Mouse (Mus musculus) CH12.LX (cell line): ENCODE data around the gene Naa35. TPM values are rescaled to one million over a fixed set of nuclear protein-coding genes. Genes with fewer than 3 reads are reported as not detected.

Source experiments
- DNase-seq: peaks from one replicate; pipeline ENCODE4 v3.0.0-alpha.2; 2013; ENCODE audit errors: extremely low read depth
- H3K27ac ChIP-seq: 2 replicates; pipeline ENCODE4 v1.5.1; 2012; ENCODE audit warnings: low read depth, mild to moderate bottlenecking, control low read depth, moderate library complexity; ENCODE audit not compliant: insufficient read depth
- H3K27me3 ChIP-seq: replicated peaks from 2 replicates; pipeline ENCODE3; 2012; ENCODE audit warnings: inconsistent platforms
- H3K36me3 ChIP-seq, 2 experiments: replicated peaks in 1 of 2; 2 replicates each; pipeline versions ENCODE3 to v1.6.1; 2012; ENCODE audit warnings: inconsistent platforms in 1 of 2, low read length in 1 of 2, mild to moderate bottlenecking in 1 of 2, mixed read lengths in 1 of 2, moderate library complexity in 1 of 2; ENCODE audit not compliant: control insufficient read depth in 1 of 2, insufficient read depth in 1 of 2
- H3K4me1 ChIP-seq, 2 experiments: 2 replicates each; pipeline ENCODE4 v1.6.1; 2012; ENCODE audit warnings: inconsistent platforms in 1 of 2, moderate library complexity in 1 of 2; ENCODE audit not compliant: insufficient read depth in 2 of 2, control insufficient read depth in 1 of 2
- H3K4me2 ChIP-seq: 2 replicates; pipeline ENCODE4 v1.6.1; 2012; ENCODE audit warnings: low read depth, mild to moderate bottlenecking, control low read depth; ENCODE audit not compliant: poor library complexity, insufficient read depth, severe bottlenecking
- H3K4me3 ChIP-seq, 3 experiments: fragments of 150-350 bp in 1 of 3; sonication (generic) in 1 of 3; replicated peaks in 1 of 3; 2 replicates each; pipeline versions ENCODE3 to v1.5.1; 2011 to 2012; ENCODE audit warnings: low read depth in 2 of 3, low read length in 2 of 3, mild to moderate bottlenecking in 2 of 3, moderate library complexity in 2 of 3, control low read depth in 1 of 3, improper control_type of control experiment in 1 of 3, inconsistent platforms in 1 of 3, mixed read lengths in 1 of 3; ENCODE audit not compliant: poor library complexity in 1 of 3
- H3K79me2 ChIP-seq: replicated peaks from 2 replicates; pipeline ENCODE4 v1.6.1; 2012; ENCODE audit warnings: mild to moderate bottlenecking, moderate library complexity; ENCODE audit not compliant: control insufficient read depth, poor library complexity, insufficient read depth, severe bottlenecking; ENCODE audit errors: extremely low read depth
- H3K9ac ChIP-seq: 2 replicates; pipeline ENCODE4 v1.6.1; 2012; ENCODE audit warnings: low read depth, mild to moderate bottlenecking, control low read depth, moderate library complexity; ENCODE audit not compliant: insufficient read depth
- H3K9me3 ChIP-seq: replicated peaks from 2 replicates; pipeline ENCODE3; 2012; ENCODE audit warnings: low read length, inconsistent platforms, mixed read lengths
- CHD1 ChIP-seq: IDR thresholded peaks from 2 replicates; pipeline ENCODE4 v1.6.1; 2012; ENCODE audit warnings: low read depth, low read length, improper control_type of control experiment, inconsistent platforms
- CHD2 ChIP-seq: IDR thresholded peaks from 2 replicates; pipeline ENCODE4 v1.6.1; 2011; ENCODE audit warnings: low read length, improper control_type of control experiment
- E2F4 ChIP-seq: IDR thresholded peaks from 2 replicates; pipeline ENCODE4 v1.6.1; 2011; ENCODE audit warnings: low read depth, low read length, improper control_type of control experiment; ENCODE audit not compliant: insufficient replicate concordance
- GABPA ChIP-seq: IDR thresholded peaks from 2 replicates; pipeline ENCODE4 v1.6.1; 2012; ENCODE audit warnings: low read depth, low read length, improper control_type of control experiment, inconsistent platforms; ENCODE audit not compliant: insufficient replicate concordance
- HCFC1 ChIP-seq: IDR thresholded peaks from 2 replicates; pipeline ENCODE4 v1.6.1; 2012; ENCODE audit warnings: low read depth, mild to moderate bottlenecking, inconsistent platforms, low read length, improper control_type of control experiment
- IRF4 ChIP-seq: IDR thresholded peaks from 2 replicates; pipeline ENCODE4 v1.6.1; 2014; ENCODE audit warnings: low read depth, mild to moderate bottlenecking, inconsistent platforms, low read length, improper control_type of control experiment
- KAT2A ChIP-seq: IDR thresholded peaks from 2 replicates; pipeline ENCODE4 v1.6.1; 2012; ENCODE audit warnings: low read length, improper control_type of control experiment, inconsistent platforms; ENCODE audit not compliant: insufficient replicate concordance
- MAFK ChIP-seq: IDR thresholded peaks from 2 replicates; pipeline ENCODE4 v1.6.1; 2011; ENCODE audit warnings: low read length, improper control_type of control experiment; ENCODE audit not compliant: insufficient replicate concordance
- MAX ChIP-seq: IDR thresholded peaks from 2 replicates; pipeline ENCODE4 v1.6.1; 2011; ENCODE audit warnings: low read length, improper control_type of control experiment
- POLR2A ChIP-seq: IDR thresholded peaks from 2 replicates; pipeline ENCODE4 v1.6.1; 2011; ENCODE audit warnings: low read depth, mild to moderate bottlenecking, improper control_type of control experiment, low read length
- POLR2AphosphoS2 ChIP-seq: IDR thresholded peaks from 2 replicates; pipeline ENCODE4 v1.6.1; 2011; ENCODE audit warnings: low read depth, low read length, improper control_type of control experiment
- RAD21 ChIP-seq: IDR thresholded peaks from 2 replicates; pipeline ENCODE4 v1.6.1; 2011; ENCODE audit warnings: low read depth, mild to moderate bottlenecking, low read length, improper control_type of control experiment, moderate library complexity
- SIN3A ChIP-seq: IDR thresholded peaks from 2 replicates; pipeline ENCODE4 v1.6.1; 2012; ENCODE audit warnings: low read length, improper control_type of control experiment, inconsistent platforms
- SMC3 ChIP-seq: IDR thresholded peaks from 2 replicates; pipeline ENCODE4 v1.6.1; 2011; ENCODE audit warnings: low read depth, low read length, improper control_type of control experiment
- TBP ChIP-seq: conservative IDR thresholded peaks from 2 replicates; pipeline ENCODE4 v1.6.1; 2011; ENCODE audit warnings: low read depth, low read length, improper control_type of control experiment
- UBTF ChIP-seq: IDR thresholded peaks from 2 replicates; pipeline ENCODE4 v1.6.1; 2012; ENCODE audit warnings: low read depth, mild to moderate bottlenecking, inconsistent platforms, low read length, improper control_type of control experiment, moderate library complexity
- USF2 ChIP-seq: conservative IDR thresholded peaks from 2 replicates; pipeline ENCODE4 v1.6.1; 2011; ENCODE audit warnings: low read depth, low read length, improper control_type of control experiment
- ZC3H11A ChIP-seq: IDR thresholded peaks from 2 replicates; pipeline ENCODE4 v1.6.1; 2012; ENCODE audit warnings: low read depth, mild to moderate bottlenecking, inconsistent platforms, low read length, improper control_type of control experiment
- dilution Hi-C: fragments of 300-500 bp; cut with MboI; formaldehyde crosslinking; loops from 2 replicates; pipeline ENCODE4 v1.14.3; 2020; ENCODE audit warnings: low sequenced_read_pairs; ENCODE audit not compliant: extremely low pct_unique_long_range_greater_than_20kb, extremely low pct_ligation_motif_present
- in situ Hi-C: fragments of 300-500 bp; cut with MboI; formaldehyde crosslinking; loops from 3 replicates; pipeline ENCODE4 v1.14.3; 2019; ENCODE audit warnings: low sequenced_read_pairs, low pct_ligation_motif_present, low pct_unique_long_range_greater_than_20kb, mixed read lengths
- polyA plus RNA-seq: library from polyadenylated mRNA; unstranded; fragments of >175 nt; gene quantifications from 2 replicates; pipeline ENCODE4 v1.2.1, GENCODE M21; 2012; ENCODE audit warnings: low read depth; ENCODE audit not compliant: insufficient read length
- total RNA-seq, 2 experiments: library from RNA; depleted of rRNA; stranded (reverse); fragments of 300-350 nt in 1 of 2; fragments of >200 nt in 1 of 2; gene quantifications; 2 replicates each; pipeline ENCODE4 v1.2.3; 2012 to 2014

Naa35 gene
- total and polyA plus RNA-seq, 3 experiments, result 46.8 to 60.2 (median 56.4) TPM

GRCm38 (mm10) chr13:59649781-59650180 is 64.7 kb downstream of the Naa35 start:
- H3K36me3 ChIP-seq, result peaks cover 14 to 84% of the 10 kb centered on the region in 2 experiments
- H3K9me3 ChIP-seq, result no peaks in the 10 kb centered on the region
- no peak overlapping the region for H3K4me2 ChIP-seq
- no peak overlapping the region for H3K9ac ChIP-seq
- no peak for DNase-seq
- no peaks in the 10 kb centered on the region for H3K27me3 ChIP-seq
- dilution Hi-C loops, result no loop called here
- peaks cover 13 to 30% of the 10 kb centered on the region in 2 experiments for H3K4me1 ChIP-seq
- H3K4me3 ChIP-seq, result no peak overlapping the region
- TF ChIP-seq UBTF, result no peak
- TF ChIP-seq IRF4, result peak; percentile 23; the same call in 1 of the 2 replicates
- TF ChIP-seq RAD21, result no peak
- TF ChIP-seq USF2, result no peak
- TF ChIP-seq HCFC1, result no peak
- TF ChIP-seq E2F4, result no peak
- no peak for TF ChIP-seq CHD1
- peak; percentile 29; the same call in 1 of the 2 replicates for TF ChIP-seq MAFK
- no peak for TF ChIP-seq CHD2
- H3K27ac ChIP-seq, result no peak overlapping the region
- in situ Hi-C loops, result no loop called here
- no peaks in the 10 kb centered on the region for H3K79me2 ChIP-seq

GRCm38 (mm10) chr13:59652651-59653050 is 67.6 kb downstream of the Naa35 start:
- no peaks in the 10 kb centered on the region for H3K27me3 ChIP-seq
- dilution Hi-C loops (no loop called here), in situ Hi-C loops (no loop called here)
- peaks cover 8 to 60% of the 10 kb centered on the region in 2 experiments for H3K36me3 ChIP-seq
- TF ChIP-seq SMC3 (no peak), GABPA (no peak), POLR2AphosphoS2 (no peak), MAX (no peak), SIN3A (no peak), TBP (no peak), ZC3H11A (no peak), KAT2A (no peak), RAD21 (no peak), POLR2A (no peak)
- no peak for DNase-seq
- H3K27ac ChIP-seq, result no peak overlapping the region
- H3K4me1 ChIP-seq, result peaks cover 27 to 58% of the 10 kb centered on the region in 2 experiments
- H3K4me3 ChIP-seq, result no peak overlapping the region
- no peaks in the 10 kb centered on the region for H3K9me3 ChIP-seq
- H3K79me2 ChIP-seq, result no peaks in the 10 kb centered on the region
- no peak overlapping the region for H3K4me2 ChIP-seq
- no peak overlapping the region for H3K9ac ChIP-seq
